Mouse (Mus musculus) CD4-positive, CD25-positive, alpha-beta regulatory T cell, adult 2 months (primary cell): ENCODE results near the gene Tmf1.

Source experiments
- DNase-seq: peaks from one replicate; pipeline ENCODE4 v3.0.0-alpha.2; 2012; ENCODE audit warnings: low read depth, low spot score

Gene Tmf1

GRCm38 (mm10) chr6:97106777-97107176 lies 72.1 kb downstream of the Tmf1 start:
- peak; percentile 77 for DNase-seq

DNA sequence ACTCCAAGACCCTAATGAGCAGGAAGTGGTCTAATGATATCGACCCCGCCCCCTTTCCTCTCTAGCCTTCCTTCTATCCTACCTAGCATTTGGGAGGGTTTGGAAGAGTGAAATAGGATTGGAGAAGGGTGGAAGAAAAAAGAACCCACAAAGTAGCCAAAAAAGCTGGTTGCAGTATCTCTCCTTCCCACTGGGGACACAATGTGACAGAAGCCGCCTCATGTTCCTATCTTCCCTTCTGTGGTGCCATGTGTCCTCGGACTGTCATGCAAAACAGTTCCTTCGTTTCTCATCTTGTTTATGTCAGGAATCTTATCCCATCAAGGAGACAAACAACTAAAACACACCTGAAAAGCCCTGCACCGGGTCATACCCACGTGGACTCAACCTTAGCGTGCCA lies 72.8 kb downstream of the Tmf1 start:
- no peak for DNase-seq

DNA sequence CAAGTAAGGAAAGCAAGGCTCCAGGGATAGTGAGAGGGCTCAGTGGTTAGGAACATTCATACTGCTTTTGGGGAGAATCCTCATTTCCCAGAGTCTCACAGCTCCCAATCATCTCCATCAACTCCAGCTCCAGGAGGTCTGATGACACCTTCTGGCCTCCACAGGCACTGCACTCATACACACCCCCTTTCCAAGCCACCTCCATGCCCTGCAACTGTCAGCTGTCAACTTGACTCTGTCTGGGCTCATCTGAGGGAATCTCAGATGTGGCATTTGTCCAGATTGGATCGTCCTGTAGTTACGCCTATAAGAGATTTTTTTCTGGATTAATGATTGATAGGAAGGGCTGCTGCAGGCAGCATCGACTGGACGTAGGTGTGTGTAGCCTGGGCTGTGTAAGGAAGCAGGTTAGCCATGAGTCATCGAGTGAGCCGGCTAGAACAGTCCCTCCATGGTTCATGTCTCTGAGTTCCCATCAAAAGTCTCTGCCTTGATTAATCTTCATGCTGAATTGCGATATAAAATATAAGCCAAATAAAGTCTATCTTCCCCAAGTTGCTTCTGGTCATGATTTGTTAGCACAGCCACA lies 74.6 kb downstream of the Tmf1 start:
- DNase-seq = peak; percentile 8
